Mouse (Mus musculus) limb, embryonic 11.5 days (tissue): ENCODE results near the gene Cacng7. TPM values are rescaled to one million over a fixed set of nuclear protein-coding genes. Genes with fewer than 3 reads are reported as not detected.

Experiments
- ATAC-seq: fragments of 200-750 bp; cut with Nextera tagmentation; 2 replicates; pipeline ENCODE4 v1.8.0; 2017; ENCODE audit warnings: low read depth; ENCODE audit not compliant: insufficient number of reproducible peaks, low FRiP score, low TSS enrichment
- DNase-seq: peaks from one replicate; pipeline ENCODE4 v3.0.0-alpha.2; 2015; ENCODE audit warnings: low spot score
- H3K27ac ChIP-seq: fragments of 300-500 bp; sonication (generic); replicated peaks from 2 replicates; pipeline ENCODE4 v1.5.1; 2014; ENCODE audit warnings: low read depth, mild to moderate bottlenecking, low read length
- H3K27me3 ChIP-seq: fragments of 300-500 bp; sonication (generic); 2 replicates; pipeline ENCODE4 v1.6.1; 2014; ENCODE audit warnings: mild to moderate bottlenecking, low read length, mixed read lengths; ENCODE audit not compliant: control insufficient read depth, insufficient read depth
- H3K36me3 ChIP-seq: fragments of 300-500 bp; sonication (generic); 2 replicates; pipeline ENCODE4 v1.6.1; 2014; ENCODE audit warnings: mild to moderate bottlenecking, low read length, moderate library complexity, mixed read lengths; ENCODE audit not compliant: control insufficient read depth, insufficient read depth
- H3K4me1 ChIP-seq: fragments of 300-500 bp; sonication (generic); 2 replicates; pipeline ENCODE4 v1.6.1; 2014; ENCODE audit warnings: low read length, mixed read lengths; ENCODE audit not compliant: control insufficient read depth, insufficient read depth
- H3K4me2 ChIP-seq: fragments of 300-500 bp; sonication (generic); 2 replicates; pipeline ENCODE4 v1.6.1; 2014; ENCODE audit warnings: low read depth, mild to moderate bottlenecking, moderate library complexity; ENCODE audit not compliant: severe bottlenecking
- H3K4me3 ChIP-seq: fragments of 300-500 bp; sonication (generic); 2 replicates; pipeline ENCODE4 v1.5.1; 2014; ENCODE audit warnings: low read depth, low read length
- H3K9ac ChIP-seq: fragments of 300-500 bp; sonication (generic); 2 replicates; pipeline ENCODE4 v1.6.1; 2014; ENCODE audit warnings: mild to moderate bottlenecking, low read length
- H3K9me3 ChIP-seq: fragments of 300-500 bp; sonication (generic); 2 replicates; pipeline ENCODE4 v1.6.1; 2016; ENCODE audit warnings: low read length; ENCODE audit not compliant: control insufficient read depth
- WGBS: fragments of 180-500 bp; shearing (Covaris S2); extraction: QIAGEN DNeasy Blood & Tissue Kit; methylation state at CpG from one replicate; pipeline ENCODE4 v1.1.7; 2014; 5-methylcytosine and 5-hydroxymethylcytosine counted together
- polyA plus RNA-seq: library from polyadenylated mRNA; unstranded; fragments of >200 nt; fragmentation: Nextera tagmentation; extraction: Ambion mirVana; gene quantifications from 2 replicates; pipeline ENCODE4 v1.2.1, GENCODE M21; 2014

The Cacng7 gene
- polyA plus RNA-seq, 1 experiment from 2014 or later: 2.0 TPM

- WGBS: 28% methylated on average over 11 of the region's 11 CpGs
- Histone ChIP-seq H3K27me3 (peaks cover 19% of the 10 kb centered on the region), H3K4me1 (no peaks in the 10 kb centered on the region), H3K27ac (no peak overlapping the region), H3K4me2 (no peak overlapping the region), H3K9ac (no peak overlapping the region), H3K4me3 (no peak overlapping the region), H3K9me3 (no peaks in the 10 kb centered on the region), H3K36me3 (peaks cover 4% of the 10 kb centered on the region; the same call in 1 of the 2 replicates)
- DNase-seq (no peak), ATAC-seq (no peak)
Observed at GRCm38 (mm10) chr7:3365547-3366279, 33.0 kb downstream of the Cacng7 start.

DNA sequence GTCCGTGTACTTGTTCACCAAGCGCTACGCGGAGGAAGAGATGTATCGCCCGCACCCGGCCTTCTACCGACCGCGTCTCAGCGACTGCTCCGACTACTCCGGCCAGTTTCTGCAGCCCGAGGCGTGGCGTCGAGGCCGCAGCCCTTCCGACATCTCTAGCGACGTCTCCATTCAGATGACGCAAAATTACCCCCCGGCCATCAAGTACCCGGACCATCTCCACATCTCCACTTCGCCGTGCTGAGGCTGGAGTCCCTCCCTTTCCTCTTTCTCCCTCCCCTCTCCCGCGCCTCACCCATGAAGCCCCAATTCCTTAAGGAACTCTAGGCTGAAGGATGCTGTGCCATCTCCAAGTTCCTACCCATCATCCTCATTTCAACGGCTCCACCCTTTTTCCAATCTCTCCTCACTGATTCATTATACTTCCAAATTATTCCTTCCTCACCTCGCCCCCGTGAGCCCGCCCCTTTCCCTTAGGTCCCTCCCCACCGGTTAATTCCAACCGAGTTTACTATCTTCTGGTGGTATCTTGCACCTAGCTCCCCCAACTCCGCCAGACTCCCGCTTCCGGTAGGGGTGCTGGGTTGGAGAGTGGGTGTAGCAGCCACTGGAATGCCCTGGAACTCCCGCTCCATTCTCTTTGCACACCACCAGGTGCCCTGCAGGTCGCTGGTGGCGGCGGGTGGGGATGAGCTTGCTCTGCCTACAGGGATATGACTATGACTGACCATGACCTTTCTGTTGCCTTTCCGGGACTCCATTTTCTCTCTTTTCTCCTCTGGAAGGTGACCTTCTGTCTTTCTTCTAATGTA lies 34.2 kb downstream of the Cacng7 start:
- no peak overlapping the region for H3K9ac ChIP-seq
- H3K27me3 ChIP-seq: peaks cover 19% of the 10 kb centered on the region
- no peaks in the 10 kb centered on the region for H3K9me3 ChIP-seq
- WGBS: 9% methylated on average over 41 of the region's 42 CpGs
- ATAC-seq (no peak), DNase-seq (no peak)
- H3K4me3 ChIP-seq: no peak overlapping the region
- no peak overlapping the region for H3K27ac ChIP-seq
- no peaks in the 10 kb centered on the region for H3K4me1 ChIP-seq
- no peak overlapping the region; the same call in 1 of the 2 replicates for H3K4me2 ChIP-seq
- H3K36me3 ChIP-seq: peaks cover 2% of the 10 kb centered on the region; the same call in 1 of the 2 replicates

- peak overlapping the region; percentile 3 for H3K4me2 ChIP-seq
- ATAC-seq: no peak
Observed at GRCm38 (mm10) chr7:3367569-3367968, 34.8 kb downstream of the Cacng7 start.

GRCm38 (mm10) chr7:3368311-3368710 lies 35.6 kb downstream of the Cacng7 start:
- 19% methylated on average over 12 of the region's 12 CpGs for WGBS
- Histone ChIP-seq H3K9me3 (no peaks in the 10 kb centered on the region), H3K36me3 (0 out of 2 replicates have a peak, but pooled peaks cover 2% of the 10 kb centered on the region), H3K27me3 (peaks cover 19% of the 10 kb centered on the region), H3K4me1 (no peaks in the 10 kb centered on the region), H3K4me2 (no peak overlapping the region), H3K27ac (no peak overlapping the region), H3K9ac (no peak overlapping the region), H3K4me3 (no peak overlapping the region)
- no peak for DNase-seq
- 0 out of 2 replicates have a peak, but pooled peaks have one; percentile 5 for ATAC-seq

More at GRCm38 (mm10) chr7:3367569-3367968, 34.8 kb downstream of the Cacng7 start:
- Histone ChIP-seq H3K9ac (no peak overlapping the region), H3K36me3 (0 out of 2 replicates have a peak, but pooled peaks cover 2% of the 10 kb centered on the region), H3K4me1 (no peaks in the 10 kb centered on the region), H3K27ac (no peak overlapping the region), H3K27me3 (peaks cover 19% of the 10 kb centered on the region), H3K9me3 (no peaks in the 10 kb centered on the region), H3K4me3 (no peak overlapping the region)
- DNase-seq: no peak
- WGBS: 7% methylated on average over 11 of the region's 11 CpGs

DNA sequence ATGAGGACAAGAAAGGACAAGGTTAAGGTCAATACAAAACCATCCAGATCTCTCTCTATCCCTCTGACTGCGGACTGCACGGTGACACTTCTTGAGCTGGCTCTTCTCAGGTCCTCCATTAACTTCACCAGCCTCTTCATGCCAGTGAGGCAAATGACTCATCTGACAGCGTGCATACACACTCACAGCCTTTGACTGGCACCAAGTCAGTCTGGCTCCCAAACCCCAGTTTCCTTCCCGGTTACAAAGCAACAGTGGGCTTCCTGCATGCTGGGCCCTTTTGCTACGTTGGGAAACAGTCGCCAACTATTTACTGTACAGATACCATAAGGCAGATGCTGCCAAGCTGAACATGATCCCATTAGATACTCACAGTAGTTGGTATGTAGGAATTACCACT lies 36.4 kb downstream of the Cacng7 start:
- Histone ChIP-seq H3K27ac (no peak overlapping the region), H3K9me3 (no peaks in the 10 kb centered on the region), H3K36me3 (0 out of 2 replicates have a peak, but pooled peaks cover 2% of the 10 kb centered on the region), H3K27me3 (peaks cover 19% of the 10 kb centered on the region), H3K4me1 (no peaks in the 10 kb centered on the region), H3K4me2 (no peak overlapping the region), H3K4me3 (no peak overlapping the region), H3K9ac (no peak overlapping the region)
- no peak for ATAC-seq
- 80% methylated on average over 6 of the region's 6 CpGs for WGBS
- no peak for DNase-seq

DNA sequence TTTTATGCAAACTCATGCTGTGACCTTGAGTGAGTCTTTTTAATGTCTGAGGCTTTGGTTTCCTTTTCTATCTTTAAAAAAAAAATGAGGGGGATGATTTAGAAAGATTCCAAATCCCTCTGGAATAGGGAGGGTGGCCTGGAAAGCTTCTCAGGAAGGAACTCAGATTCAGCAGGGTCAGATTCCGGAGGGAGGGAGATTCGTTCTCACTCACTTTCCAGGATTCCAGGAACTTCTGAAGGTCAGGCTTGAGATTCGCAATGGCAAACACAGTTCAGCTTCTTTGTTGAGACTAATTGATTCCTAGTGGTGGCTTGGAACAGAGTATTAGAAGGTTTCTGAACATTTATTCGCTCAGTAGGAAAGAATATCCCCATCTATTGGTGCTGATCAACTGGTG lies 37.7 kb downstream of the Cacng7 start:
- ATAC-seq: no peak
- H3K4me2 ChIP-seq: no peak overlapping the region
- H3K4me3 ChIP-seq: no peak overlapping the region
- H3K9me3 ChIP-seq: no peaks in the 10 kb centered on the region
- H3K4me1 ChIP-seq: no peaks in the 10 kb centered on the region
- H3K27me3 ChIP-seq: peaks cover 18% of the 10 kb centered on the region
- no peak overlapping the region for H3K9ac ChIP-seq
- H3K36me3 ChIP-seq: 0 out of 2 replicates have a peak, but pooled peaks cover 2% of the 10 kb centered on the region
- WGBS: 57% methylated on average over 4 of the region's 4 CpGs
- H3K27ac ChIP-seq: no peak overlapping the region
- DNase-seq: no peak

- Histone ChIP-seq H3K9me3 (no peaks in the 10 kb centered on the region), H3K4me1 (no peaks in the 10 kb centered on the region), H3K27me3 (no peaks in the 10 kb centered on the region), H3K36me3 (no peaks in the 10 kb centered on the region), H3K4me3 (no peak overlapping the region), H3K4me2 (no peak overlapping the region), H3K27ac (no peak overlapping the region), H3K9ac (no peak overlapping the region)
- DNase-seq (no peak), ATAC-seq (no peak)
- WGBS: 71% methylated on average over 2 of the region's 2 CpGs
Observed at GRCm38 (mm10) chr7:3372376-3372775, 39.6 kb downstream of the Cacng7 start.

- DNase-seq (no peak), ATAC-seq (no peak)
- H3K4me2 ChIP-seq: no peak overlapping the region
- H3K4me1 ChIP-seq: no peaks in the 10 kb centered on the region
- H3K27ac ChIP-seq: no peak overlapping the region
- H3K27me3 ChIP-seq: no peaks in the 10 kb centered on the region
- no peaks in the 10 kb centered on the region for H3K9me3 ChIP-seq
- H3K9ac ChIP-seq: no peak overlapping the region
- 84% methylated on average over 8 of the region's 8 CpGs for WGBS
- H3K4me3 ChIP-seq: no peak overlapping the region
- no peaks in the 10 kb centered on the region for H3K36me3 ChIP-seq
Observed at GRCm38 (mm10) chr7:3373754-3374153, 41.0 kb downstream of the Cacng7 start.
